Mouse (Mus musculus) heart, embryonic 15.5 days (tissue): Measurements from ENCODE around the gene S100a10. TPM values are rescaled to one million over a fixed set of nuclear protein-coding genes. Genes with fewer than 3 reads are reported as not detected.
A peak's percentile ranks its signal among the peaks of the same experiment; 100 is the strongest.

ENCODE experiments used
- ATAC-seq: fragments of 200-750 bp; cut with Nextera tagmentation; replicated peaks from 2 replicates; pipeline ENCODE4 v1.8.0; 2017; ENCODE audit warnings: low read depth, moderate TSS enrichment; ENCODE audit not compliant: insufficient number of reproducible peaks, insufficient read depth, low FRiP score
- H3K27ac ChIP-seq: fragments of 300-500 bp; sonication (generic); 2 replicates; pipeline ENCODE4 v1.5.1; 2015; ENCODE audit warnings: mild to moderate bottlenecking, inconsistent platforms
- H3K27me3 ChIP-seq: fragments of 300-500 bp; sonication (generic); 2 replicates; pipeline ENCODE4 v1.6.1; 2015; ENCODE audit warnings: inconsistent platforms
- H3K36me3 ChIP-seq: fragments of 300-500 bp; sonication (generic); 2 replicates; pipeline ENCODE4 v1.6.1; 2015; ENCODE audit warnings: mild to moderate bottlenecking, inconsistent platforms
- H3K4me1 ChIP-seq: fragments of 300-500 bp; sonication (generic); replicated peaks from 2 replicates; pipeline ENCODE4 v1.6.1; 2015; ENCODE audit warnings: inconsistent platforms
- H3K4me2 ChIP-seq: fragments of 300-500 bp; sonication (generic); 2 replicates; pipeline ENCODE4 v1.6.1; 2015; ENCODE audit warnings: inconsistent platforms, mild to moderate bottlenecking, moderate library complexity
- H3K4me3 ChIP-seq: fragments of 300-500 bp; sonication (generic); 2 replicates; pipeline ENCODE4 v1.5.1; 2015; ENCODE audit warnings: mild to moderate bottlenecking, inconsistent platforms
- H3K9ac ChIP-seq: fragments of 300-500 bp; sonication (generic); 2 replicates; pipeline ENCODE4 v1.6.1; 2015; ENCODE audit warnings: mild to moderate bottlenecking, inconsistent platforms
- H3K9me3 ChIP-seq: fragments of 300-500 bp; sonication (generic); replicated peaks from 2 replicates; pipeline ENCODE4 v1.6.1; 2016; ENCODE audit warnings: inconsistent platforms
- WGBS: fragments of 180-500 bp; shearing (Covaris S2); methylation state at CpG from one replicate; pipeline ENCODE4 v1.1.7; 2015; ENCODE audit warnings: mixed read lengths; 5-methylcytosine and 5-hydroxymethylcytosine counted together
- polyA plus RNA-seq: library from polyadenylated mRNA; unstranded; fragments of >200 nt; fragmentation: Nextera tagmentation; extraction: Ambion mirVana; gene quantifications from 2 replicates; pipeline ENCODE4 v1.2.1, GENCODE M21; 2015

The S100a10 gene
- polyA plus RNA-seq, 1 experiment from 2014 or later, result 250 TPM

DNA sequence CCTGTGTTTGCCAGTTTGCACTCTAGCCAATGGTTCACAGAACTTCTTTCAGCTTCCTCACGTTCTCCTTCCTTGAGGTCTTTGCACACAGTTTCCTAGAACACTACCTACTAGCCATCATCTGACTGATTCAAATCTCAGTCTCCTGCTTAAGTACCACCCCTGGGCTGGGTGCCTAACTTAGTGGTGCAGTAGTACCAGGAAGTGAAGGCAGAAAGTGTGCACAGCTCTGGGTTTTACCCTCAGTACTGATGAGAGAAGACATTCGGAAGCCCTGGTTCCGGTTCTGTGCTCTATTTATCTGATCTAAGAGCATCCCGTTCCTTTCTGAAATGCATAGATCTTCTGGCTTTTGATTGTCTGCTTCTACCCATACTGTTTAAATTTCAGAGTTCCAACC lies 26.8 kb downstream of the S100a10 start:
- Histone ChIP-seq H3K27me3 (no peaks in the 10 kb centered on the region), H3K4me1 (no peaks in the 10 kb centered on the region), H3K4me2 (no peak overlapping the region), H3K36me3 (no peaks in the 10 kb centered on the region), H3K9me3 (no peaks in the 10 kb centered on the region), H3K4me3 (no peak overlapping the region), H3K27ac (no peak overlapping the region), H3K9ac (no peak overlapping the region)
- no peak for ATAC-seq
- WGBS, result 81% methylated on average over 4 of the region's 4 CpGs

DNA sequence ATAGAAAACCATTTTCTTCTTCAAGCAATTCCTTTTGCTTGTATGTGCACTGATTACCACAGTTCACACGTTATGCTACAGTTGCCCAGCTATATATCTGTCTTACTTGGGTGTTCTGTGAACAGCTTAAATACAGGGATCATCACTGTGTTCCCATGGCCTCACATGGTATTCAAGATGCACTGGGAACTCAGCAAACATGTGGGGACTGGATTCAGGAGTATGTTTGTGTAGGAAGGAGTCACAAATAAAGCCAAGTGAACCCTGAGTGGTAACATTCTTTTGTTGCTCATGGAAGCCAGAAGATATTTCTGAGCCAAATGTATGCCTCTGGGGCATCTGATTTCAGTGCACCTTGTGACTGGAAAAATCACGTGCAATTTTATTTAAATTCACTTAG lies 28.2 kb downstream of the S100a10 start:
- H3K4me1 ChIP-seq, result no peaks in the 10 kb centered on the region
- no peak for ATAC-seq
- no peak overlapping the region for H3K4me3 ChIP-seq
- H3K9me3 ChIP-seq, result no peaks in the 10 kb centered on the region
- H3K9ac ChIP-seq, result no peak overlapping the region
- 64% methylated on average over 2 of the region's 2 CpGs for WGBS
- no peak overlapping the region for H3K27ac ChIP-seq
- no peaks in the 10 kb centered on the region for H3K36me3 ChIP-seq
- H3K27me3 ChIP-seq, result no peaks in the 10 kb centered on the region
- no peak overlapping the region for H3K4me2 ChIP-seq

DNA sequence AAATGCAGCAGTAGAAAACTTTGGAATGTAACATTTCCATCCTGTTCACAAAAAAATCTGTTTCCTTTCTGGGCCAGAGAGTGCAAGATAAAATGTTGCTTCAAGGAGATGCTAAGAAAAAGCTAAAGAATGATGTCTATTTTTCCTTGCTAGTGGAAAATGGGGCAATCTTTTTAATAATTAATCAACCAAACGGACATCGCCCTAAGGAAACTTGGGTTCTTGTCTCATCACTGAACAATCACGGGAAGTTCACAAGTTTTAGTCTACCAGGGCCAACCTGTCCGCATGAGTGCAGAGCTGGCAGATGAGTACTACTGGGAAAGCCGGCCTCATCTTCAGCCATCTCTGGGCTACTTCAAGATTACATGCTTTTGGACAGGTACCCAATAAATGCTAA lies 34.7 kb downstream of the S100a10 start:
- no peaks in the 10 kb centered on the region for H3K9me3 ChIP-seq
- H3K4me2 ChIP-seq, result no peak overlapping the region
- H3K27ac ChIP-seq, result no peak overlapping the region
- 74% methylated on average over 5 of the region's 5 CpGs for WGBS
- H3K27me3 ChIP-seq, result no peaks in the 10 kb centered on the region
- H3K4me3 ChIP-seq, result no peak overlapping the region
- H3K4me1 ChIP-seq, result no peaks in the 10 kb centered on the region
- H3K36me3 ChIP-seq, result no peaks in the 10 kb centered on the region
- H3K9ac ChIP-seq, result no peak overlapping the region
- ATAC-seq, result no peak

DNA sequence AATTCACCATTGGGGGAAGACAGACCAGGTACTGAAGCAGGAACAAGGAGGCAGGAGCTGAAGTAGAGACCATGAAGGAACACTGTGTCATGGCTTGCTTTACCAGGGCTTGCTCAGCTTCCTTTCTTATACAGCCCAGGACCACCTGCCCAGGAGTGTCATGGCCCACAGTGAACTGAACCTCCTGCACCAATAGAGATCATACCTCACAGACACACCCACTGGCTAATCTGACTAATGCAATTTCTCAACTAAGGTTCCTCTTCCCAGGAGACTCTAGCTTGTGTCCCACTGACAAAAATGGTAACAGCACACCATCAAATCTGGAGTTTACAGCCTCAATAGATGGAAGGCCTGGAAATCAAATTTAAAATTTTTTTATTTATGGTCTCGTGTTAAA lies 35.4 kb downstream of the S100a10 start:
- ATAC-seq, result no peak
- Histone ChIP-seq H3K4me2 (no peak overlapping the region), H3K9ac (no peak overlapping the region), H3K27ac (no peak overlapping the region), H3K9me3 (no peaks in the 10 kb centered on the region), H3K4me3 (no peak overlapping the region), H3K27me3 (no peaks in the 10 kb centered on the region), H3K36me3 (no peaks in the 10 kb centered on the region), H3K4me1 (no peaks in the 10 kb centered on the region)
- WGBS, result 87% methylated on average over 1 of the region's 1 CpGs

DNA sequence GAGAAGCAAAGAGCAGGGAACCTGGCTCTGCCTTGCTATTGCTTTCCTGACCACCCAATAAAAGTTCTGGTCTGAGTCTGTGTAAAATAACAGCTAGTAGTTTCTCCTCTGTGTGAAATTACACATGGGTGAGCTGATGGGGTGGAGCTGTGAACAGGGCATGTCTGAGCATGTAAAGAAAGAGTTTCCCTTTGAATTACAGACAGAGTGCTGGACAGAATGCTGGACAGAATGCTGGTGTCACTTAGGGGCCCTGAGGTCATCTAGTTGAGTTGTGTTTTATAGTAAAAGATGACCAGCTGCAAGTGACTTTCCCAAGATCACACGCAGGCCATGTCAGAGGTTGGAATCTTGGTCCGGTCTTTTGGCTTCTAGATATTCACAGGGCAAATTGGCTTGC lies 37.2 kb downstream of the S100a10 start:
- WGBS, result 87% methylated on average over 2 of the region's 2 CpGs
- no peaks in the 10 kb centered on the region for H3K27me3 ChIP-seq
- H3K9me3 ChIP-seq, result no peaks in the 10 kb centered on the region
- no peaks in the 10 kb centered on the region for H3K36me3 ChIP-seq
- H3K4me2 ChIP-seq, result no peak overlapping the region
- H3K27ac ChIP-seq, result no peak overlapping the region
- H3K4me1 ChIP-seq, result peaks cover under 1% of the 10 kb centered on the region; the same call in 1 of the 2 replicates
- H3K4me3 ChIP-seq, result no peak overlapping the region
- H3K9ac ChIP-seq, result no peak overlapping the region
- no peak for ATAC-seq

DNA sequence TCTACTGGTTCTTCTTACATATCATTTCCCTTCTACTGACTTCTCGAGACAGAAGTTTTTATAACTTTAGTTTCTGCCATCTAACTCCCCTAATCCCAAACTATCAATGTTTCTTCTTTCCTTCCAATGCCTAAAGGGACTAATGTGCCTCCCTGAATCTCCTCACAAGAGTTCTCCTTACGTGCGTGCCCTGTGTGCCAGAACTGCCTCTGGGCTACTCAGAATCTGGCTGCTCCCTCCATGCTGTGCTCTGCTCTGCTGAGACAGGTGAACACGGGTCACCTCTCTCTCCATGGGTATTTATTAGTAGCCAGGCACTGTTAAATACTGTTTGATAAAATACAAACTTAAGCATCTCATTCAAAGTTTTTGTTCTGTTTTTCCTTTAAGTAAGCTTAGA lies 38.1 kb downstream of the S100a10 start:
- Histone ChIP-seq H3K9ac (no peak overlapping the region), H3K4me3 (no peak overlapping the region), H3K4me2 (no peak overlapping the region), H3K9me3 (no peaks in the 10 kb centered on the region), H3K27ac (no peak overlapping the region), H3K4me1 (peaks cover 6% of the 10 kb centered on the region), H3K27me3 (no peaks in the 10 kb centered on the region), H3K36me3 (no peaks in the 10 kb centered on the region)
- WGBS, result 75% methylated on average over 4 of the region's 4 CpGs
- no peak for ATAC-seq

DNA sequence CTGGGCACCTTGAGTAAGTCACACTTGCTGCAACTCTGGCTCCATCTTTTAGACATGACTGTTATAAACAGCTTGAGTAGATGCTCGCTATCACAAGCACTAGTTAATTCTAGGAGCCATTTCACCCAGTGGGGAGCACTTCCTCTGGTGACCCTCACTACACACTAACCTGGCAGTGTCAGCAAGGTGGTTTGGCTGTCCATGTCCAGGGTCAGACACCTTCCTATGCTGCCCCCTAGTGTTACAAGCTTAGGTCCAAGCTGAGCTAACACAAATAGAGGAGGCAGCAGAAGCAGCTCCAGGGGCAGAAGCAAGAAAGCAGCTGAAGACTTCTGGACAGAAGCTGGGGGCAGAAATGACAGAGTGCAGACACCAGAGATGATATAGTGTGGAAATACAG lies 38.6 kb downstream of the S100a10 start:
- WGBS, result 52% methylated on average over 1 of the region's 1 CpGs
- Histone ChIP-seq H3K27me3 (no peaks in the 10 kb centered on the region), H3K27ac (no peak overlapping the region), H3K9me3 (no peaks in the 10 kb centered on the region), H3K36me3 (no peaks in the 10 kb centered on the region), H3K4me1 (peaks cover 6% of the 10 kb centered on the region), H3K9ac (no peak overlapping the region), H3K4me3 (no peak overlapping the region), H3K4me2 (no peak overlapping the region)
- ATAC-seq, result no peak

DNA sequence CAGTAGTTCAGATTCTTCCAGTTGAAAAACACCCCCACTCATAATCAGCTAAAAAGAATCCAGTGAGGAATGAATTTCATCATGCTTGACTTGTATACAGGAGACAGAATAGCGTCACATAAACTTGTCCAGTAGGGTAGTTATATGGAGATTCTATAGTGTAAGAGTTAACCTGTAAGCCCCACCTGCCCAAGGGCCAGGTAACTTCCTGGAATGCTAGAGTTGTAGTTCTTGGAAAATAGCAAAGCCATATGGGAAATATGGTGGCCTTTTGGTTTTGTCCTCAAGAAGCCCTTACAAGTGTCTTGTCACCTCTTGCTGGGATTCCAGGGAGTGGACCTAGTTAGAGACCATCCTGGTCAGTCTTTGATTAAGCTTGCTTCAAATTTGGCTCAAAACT lies 41.8 kb downstream of the S100a10 start:
- peak overlapping the region; percentile 70 for H3K27ac ChIP-seq
- H3K27me3 ChIP-seq, result no peaks in the 10 kb centered on the region
- H3K4me3 ChIP-seq, result no peak overlapping the region
- H3K4me1 ChIP-seq, result peaks cover 6% of the 10 kb centered on the region
- no peaks in the 10 kb centered on the region for H3K9me3 ChIP-seq
- H3K4me2 ChIP-seq, result no peak overlapping the region
- H3K9ac ChIP-seq, result no peak overlapping the region
- 56% methylated on average over 1 of the region's 1 CpGs for WGBS
- no peaks in the 10 kb centered on the region for H3K36me3 ChIP-seq
- no peak for ATAC-seq

DNA sequence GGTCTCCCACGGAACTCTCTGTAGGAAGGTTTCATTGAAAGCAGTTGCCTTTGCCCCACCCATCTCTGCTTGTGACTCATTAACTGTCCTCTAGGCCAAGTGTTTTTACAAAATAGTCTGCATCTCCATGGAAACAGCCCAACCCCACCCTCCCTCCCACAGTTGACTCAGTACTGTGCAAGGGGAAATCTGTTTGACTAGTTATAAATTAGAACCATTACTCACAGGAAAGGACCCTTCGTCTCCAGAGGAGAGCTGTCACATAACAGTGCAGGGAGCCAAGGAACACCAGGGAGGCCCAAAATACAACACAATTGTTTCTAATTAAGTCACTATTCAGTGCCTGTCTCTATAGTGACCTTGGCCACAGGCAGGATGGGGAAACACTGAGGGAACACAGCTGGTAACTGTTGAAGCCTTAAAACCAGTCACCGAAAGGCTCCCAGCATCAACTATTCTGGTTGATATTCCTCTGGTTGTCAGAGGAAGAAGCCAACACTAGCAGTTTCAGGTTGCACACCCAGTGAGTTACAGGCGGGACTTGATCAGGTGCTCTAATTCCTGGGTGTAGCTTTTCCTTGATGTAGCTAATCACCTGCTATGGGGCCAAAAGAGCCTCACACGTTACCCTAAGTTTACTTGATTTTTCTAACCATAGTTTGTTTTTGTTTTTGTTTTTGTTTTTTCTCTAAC lies 42.5 kb downstream of the S100a10 start:
- H3K4me1 ChIP-seq, result peaks cover 6% of the 10 kb centered on the region
- no peak overlapping the region for H3K4me2 ChIP-seq
- H3K4me3 ChIP-seq, result no peak overlapping the region
- H3K9me3 ChIP-seq, result no peaks in the 10 kb centered on the region
- H3K36me3 ChIP-seq, result no peaks in the 10 kb centered on the region
- no peak overlapping the region for H3K9ac ChIP-seq
- 35% methylated on average over 5 of the region's 5 CpGs for WGBS
- no peaks in the 10 kb centered on the region for H3K27me3 ChIP-seq
- H3K27ac ChIP-seq, result peak overlapping the region; percentile 78
- peak; percentile 92 for ATAC-seq

DNA sequence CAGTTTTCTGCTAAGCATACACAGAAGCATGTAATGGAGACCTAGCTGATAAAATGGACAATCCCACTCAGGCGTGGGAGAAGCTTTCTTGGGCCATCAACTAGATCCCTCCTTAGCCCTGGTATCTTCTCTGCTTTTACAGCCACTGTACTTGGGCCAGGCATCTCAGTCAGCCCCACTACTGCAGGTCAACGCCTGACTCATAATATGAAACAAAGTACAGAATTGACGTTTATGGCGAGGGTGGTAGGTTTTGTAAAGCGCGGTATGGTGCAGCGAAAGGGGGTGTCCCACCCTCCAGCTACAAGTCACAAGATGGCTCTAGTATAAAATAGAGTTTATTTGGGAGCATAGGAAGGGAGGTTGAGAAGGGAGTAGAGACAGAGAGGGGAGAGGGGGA lies 43.1 kb downstream of the S100a10 start:
- no peak overlapping the region for H3K4me2 ChIP-seq
- H3K9me3 ChIP-seq, result no peaks in the 10 kb centered on the region
- peaks cover 6% of the 10 kb centered on the region for H3K4me1 ChIP-seq
- WGBS, result 77% methylated on average over 7 of the region's 7 CpGs
- H3K4me3 ChIP-seq, result no peak overlapping the region
- no peaks in the 10 kb centered on the region for H3K36me3 ChIP-seq
- peak overlapping the region; percentile 78 for H3K27ac ChIP-seq
- no peaks in the 10 kb centered on the region for H3K27me3 ChIP-seq
- no peak overlapping the region for H3K9ac ChIP-seq
- no peak for ATAC-seq

DNA sequence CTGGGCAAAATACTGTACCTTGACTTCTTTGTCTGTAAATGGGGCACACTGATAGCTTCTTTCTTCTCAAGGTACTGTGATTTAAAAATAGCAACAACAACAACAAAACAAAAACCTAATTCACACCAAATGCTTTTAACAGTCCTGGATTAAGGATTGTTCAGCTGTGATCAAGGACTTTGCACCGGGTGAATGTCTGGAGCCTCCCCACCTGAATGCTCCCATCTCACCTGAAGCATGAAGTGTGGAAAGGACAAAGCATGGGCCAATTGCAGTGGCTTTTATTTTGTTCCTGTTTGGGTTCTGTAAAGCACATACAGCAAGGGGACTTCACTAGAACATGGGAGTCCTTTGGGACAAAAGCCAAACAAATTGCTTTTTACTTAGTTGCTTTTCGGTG lies 45.3 kb downstream of the S100a10 start:
- Histone ChIP-seq H3K27ac (no peak overlapping the region), H3K4me3 (no peak overlapping the region), H3K4me2 (no peak overlapping the region), H3K27me3 (no peaks in the 10 kb centered on the region), H3K4me1 (peaks cover 6% of the 10 kb centered on the region), H3K36me3 (no peaks in the 10 kb centered on the region), H3K9me3 (no peaks in the 10 kb centered on the region), H3K9ac (no peak overlapping the region)
- WGBS, result 82% methylated on average over 2 of the region's 2 CpGs
- no peak for ATAC-seq

DNA sequence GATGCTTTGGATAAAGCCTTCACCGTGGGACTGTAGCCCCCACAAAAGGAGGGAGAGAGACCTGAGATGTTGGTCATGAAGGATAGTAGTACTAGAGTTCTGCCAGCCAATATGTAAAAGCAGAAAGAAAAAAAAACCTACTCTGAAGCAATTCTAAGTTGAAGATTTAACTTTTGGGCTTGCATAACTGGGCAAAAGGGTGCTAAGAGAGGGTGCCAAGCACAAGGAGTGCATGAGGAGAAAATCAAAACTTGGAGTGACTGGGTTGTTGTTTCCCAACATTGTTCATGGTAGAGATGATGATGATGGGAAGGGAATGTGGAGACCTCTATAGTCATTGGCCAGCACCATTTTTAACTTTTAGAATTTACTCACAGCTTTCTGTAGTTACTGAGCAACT lies 47.0 kb downstream of the S100a10 start:
- no peak for ATAC-seq
- 76% methylated on average over 1 of the region's 1 CpGs for WGBS
- H3K36me3 ChIP-seq, result no peaks in the 10 kb centered on the region

More for the DNA sequence above, 47.0 kb downstream of the S100a10 start:
- H3K4me3 ChIP-seq, result no peak overlapping the region
- H3K27me3 ChIP-seq, result no peaks in the 10 kb centered on the region
- H3K4me2 ChIP-seq, result no peak overlapping the region
- H3K4me1 ChIP-seq, result peaks cover 6% of the 10 kb centered on the region
- no peak overlapping the region for H3K9ac ChIP-seq
- H3K27ac ChIP-seq, result no peak overlapping the region
- no peaks in the 10 kb centered on the region for H3K9me3 ChIP-seq
